Mouse (Mus musculus) stomach, embryonic 14.5 days (tissue): Measurements from ENCODE around the gene Sel1l. TPM values are rescaled to one million over a fixed set of nuclear protein-coding genes. Genes with fewer than 3 reads are reported as not detected.

Experiments used
- ATAC-seq: fragments of 200-750 bp; cut with Nextera tagmentation; 2 replicates; pipeline ENCODE4 v1.8.0; 2017; ENCODE audit warnings: low read depth, moderate TSS enrichment; ENCODE audit not compliant: insufficient number of reproducible peaks, insufficient read depth, low FRiP score
- H3K27ac ChIP-seq: fragments of 300-500 bp; sonication (generic); 2 replicates; pipeline ENCODE4 v1.5.1; 2014; ENCODE audit warnings: mild to moderate bottlenecking, low read length, moderate library complexity, mixed read lengths
- H3K27me3 ChIP-seq: fragments of 300-500 bp; sonication (generic); 2 replicates; pipeline ENCODE4 v1.6.1; 2014; ENCODE audit warnings: low read length, control low read depth, mixed read lengths; ENCODE audit not compliant: control insufficient read depth, insufficient read depth
- H3K36me3 ChIP-seq: fragments of 300-500 bp; sonication (generic); 2 replicates; pipeline ENCODE4 v1.6.1; 2014; ENCODE audit warnings: mild to moderate bottlenecking, control low read depth, low read length, moderate library complexity, mixed read lengths; ENCODE audit not compliant: control insufficient read depth, insufficient read depth
- H3K4me1 ChIP-seq: fragments of 300-500 bp; sonication (generic); 2 replicates; pipeline ENCODE4 v1.6.1; 2014; ENCODE audit warnings: low read length, control low read depth, mixed read lengths; ENCODE audit not compliant: control insufficient read depth, insufficient read depth
- H3K4me2 ChIP-seq: fragments of 300-500 bp; sonication (generic); replicated peaks from 2 replicates; pipeline ENCODE4 v1.6.1; 2014; ENCODE audit warnings: low read depth, low read length, control low read depth
- H3K4me3 ChIP-seq: fragments of 300-500 bp; sonication (generic); 2 replicates; pipeline ENCODE4 v1.5.1; 2014; ENCODE audit warnings: low read depth, low read length, control low read depth
- H3K9ac ChIP-seq: fragments of 300-500 bp; sonication (generic); replicated peaks from 2 replicates; pipeline ENCODE4 v1.6.1; 2014; ENCODE audit warnings: low read depth, mild to moderate bottlenecking, control low read depth, low read length, moderate library complexity, mixed read lengths
- H3K9me3 ChIP-seq: fragments of 300-500 bp; sonication (generic); 2 replicates; pipeline ENCODE4 v1.6.1; 2016; ENCODE audit warnings: low read depth, low read length, control low read depth; ENCODE audit not compliant: control insufficient read depth
- WGBS: fragments of 180-500 bp; shearing (Covaris S2); extraction: QIAGEN DNeasy Blood & Tissue Kit; methylation state at CpG from one replicate; pipeline ENCODE4 v1.1.7; 2014; 5-methylcytosine and 5-hydroxymethylcytosine counted together
- polyA plus RNA-seq: library from polyadenylated mRNA; unstranded; fragments of >200 nt; fragmentation: Nextera tagmentation; extraction: Ambion mirVana; gene quantifications from 2 replicates; pipeline ENCODE4 v1.2.1, GENCODE M21; 2014

The Sel1l gene
- polyA plus RNA-seq, 1 experiment from 2014 or later, result 94.0 TPM

DNA sequence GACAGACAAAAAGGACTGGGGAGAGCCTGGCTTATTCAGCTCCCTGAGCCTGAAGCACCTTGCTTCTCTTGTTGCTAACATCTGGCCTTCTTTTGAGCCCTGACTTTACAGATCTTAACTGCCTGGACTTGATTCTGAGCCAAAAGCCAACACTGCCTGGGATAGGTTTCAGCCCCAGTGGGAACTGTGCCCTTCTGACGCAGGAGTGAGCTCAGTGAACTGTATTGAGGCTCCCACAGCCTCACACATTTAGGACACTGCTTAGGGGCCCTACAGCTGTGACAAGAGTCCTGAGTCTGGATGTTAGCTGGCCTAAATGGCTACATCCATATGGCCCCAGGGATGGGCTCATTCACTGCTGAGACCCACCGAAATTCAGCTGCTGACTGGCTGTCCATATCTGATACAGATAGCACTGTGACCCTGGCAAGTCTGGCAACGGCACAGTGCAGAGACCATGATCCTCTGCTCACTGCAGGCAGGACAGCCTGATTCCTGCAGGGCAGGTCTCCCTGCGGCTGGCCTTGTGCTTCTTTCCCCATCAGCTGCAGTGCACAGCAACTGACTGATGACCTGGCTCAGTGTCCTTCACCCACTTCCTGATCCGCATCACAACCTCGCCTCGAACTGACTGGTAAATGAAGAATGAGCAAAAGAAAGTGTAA, 11.4 kb downstream of the Sel1l start:
- ATAC-seq, result no peak
- 78% methylated on average over 7 of the region's 7 CpGs for WGBS
- peaks cover 71% of the 10 kb centered on the region for H3K36me3 ChIP-seq

DNA sequence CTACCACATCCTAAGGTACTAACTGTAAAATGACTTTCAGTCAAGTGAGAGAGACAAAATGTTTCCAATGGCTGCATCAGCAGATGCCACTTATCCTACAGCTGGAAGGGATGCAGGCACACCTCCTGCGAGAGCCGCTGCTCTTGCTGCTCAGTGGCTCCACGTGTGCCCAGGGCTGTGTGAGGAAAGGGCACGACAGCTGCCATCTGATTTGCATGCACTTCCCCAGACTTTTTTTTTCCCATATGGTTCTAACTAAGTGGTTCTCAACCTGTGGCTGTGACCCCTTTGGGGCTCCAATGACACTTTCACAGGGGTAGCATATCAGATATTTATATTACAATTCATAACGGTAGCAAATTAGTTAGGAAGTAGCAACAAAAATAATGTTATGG, 15.0 kb downstream of the Sel1l start:
- peaks cover 61% of the 10 kb centered on the region for H3K36me3 ChIP-seq
- no peak overlapping the region for H3K4me3 ChIP-seq
- no peaks in the 10 kb centered on the region for H3K27me3 ChIP-seq
- WGBS, result 85% methylated on average over 5 of the region's 5 CpGs
- no peaks in the 10 kb centered on the region for H3K9me3 ChIP-seq
- no peaks in the 10 kb centered on the region for H3K4me1 ChIP-seq
- no peak overlapping the region for H3K27ac ChIP-seq
- no peak for ATAC-seq
- H3K9ac ChIP-seq, result no peak overlapping the region
- no peak overlapping the region for H3K4me2 ChIP-seq

More for the DNA sequence above, 11.4 kb downstream of the Sel1l start:
- Histone ChIP-seq H3K4me2 (no peak overlapping the region), H3K9ac (no peak overlapping the region), H3K27me3 (no peaks in the 10 kb centered on the region), H3K27ac (no peak overlapping the region), H3K4me1 (no peaks in the 10 kb centered on the region), H3K4me3 (no peak overlapping the region), H3K9me3 (no peaks in the 10 kb centered on the region)

DNA sequence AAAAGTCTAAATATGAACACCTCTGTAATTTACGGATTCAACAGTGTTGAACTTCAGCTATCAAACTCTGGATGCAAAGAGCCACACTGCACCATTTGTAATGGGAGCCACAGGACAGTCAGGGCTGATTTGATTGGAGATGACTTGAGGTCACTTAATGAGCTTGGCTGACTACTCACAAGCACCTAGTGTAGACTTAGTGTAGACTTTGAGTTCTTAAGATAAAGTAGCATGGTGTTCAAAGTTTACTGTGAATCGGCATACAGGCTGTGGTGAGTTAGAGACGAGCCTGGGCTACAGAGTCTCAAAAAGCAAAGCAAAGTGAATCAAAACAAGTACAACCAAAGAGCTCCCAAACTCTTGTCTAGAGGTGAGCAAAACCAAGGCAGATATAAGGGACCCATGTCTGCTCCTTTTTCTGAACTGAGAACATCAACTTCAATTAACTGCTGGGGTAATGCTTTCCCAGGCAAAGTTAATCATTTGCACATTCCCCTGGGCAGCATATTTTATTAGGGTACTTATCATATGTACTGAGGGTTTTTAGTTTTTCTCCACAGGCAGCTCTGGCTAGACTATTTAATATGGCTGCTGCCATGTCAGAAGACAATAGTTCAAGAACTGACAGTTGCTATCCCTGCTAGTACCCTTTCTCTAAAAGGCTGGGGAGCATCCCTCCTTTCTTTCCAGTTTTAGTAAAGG, 15.6 kb downstream of the Sel1l start:
- Histone ChIP-seq H3K4me2 (no peak overlapping the region), H3K27ac (no peak overlapping the region), H3K36me3 (peaks cover 60% of the 10 kb centered on the region), H3K4me1 (no peaks in the 10 kb centered on the region), H3K9ac (no peak overlapping the region), H3K27me3 (no peaks in the 10 kb centered on the region), H3K9me3 (no peaks in the 10 kb centered on the region), H3K4me3 (no peak overlapping the region)
- WGBS, result 93% methylated on average over 3 of the region's 3 CpGs
- ATAC-seq, result no peak

DNA sequence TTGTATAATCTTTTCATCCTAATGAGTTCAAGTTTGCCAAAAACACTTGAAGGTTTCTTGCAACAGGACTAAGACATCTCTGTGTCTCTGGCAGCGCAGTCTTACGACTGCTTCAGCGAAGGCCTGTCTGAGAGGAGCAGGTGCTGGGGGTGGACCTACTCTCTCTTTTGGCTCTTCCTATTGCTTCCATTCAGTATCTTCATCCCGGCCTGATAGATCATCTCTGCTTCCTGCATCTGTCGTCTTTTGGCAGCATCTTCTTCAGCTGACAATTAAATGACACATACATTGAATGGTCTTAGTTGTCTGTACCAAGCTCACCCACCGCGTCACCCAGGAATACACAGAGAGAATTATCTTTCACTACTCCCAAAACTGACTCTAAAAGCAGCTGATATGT, 17.5 kb downstream of the Sel1l start:
- H3K27me3 ChIP-seq, result no peaks in the 10 kb centered on the region
- no peak overlapping the region for H3K4me3 ChIP-seq
- peaks cover 53% of the 10 kb centered on the region for H3K36me3 ChIP-seq
- ATAC-seq, result no peak
- no peak overlapping the region for H3K27ac ChIP-seq
- no peak overlapping the region for H3K4me2 ChIP-seq
- no peaks in the 10 kb centered on the region for H3K4me1 ChIP-seq
- WGBS, result 92% methylated on average over 7 of the region's 7 CpGs
- H3K9me3 ChIP-seq, result no peaks in the 10 kb centered on the region
- H3K9ac ChIP-seq, result no peak overlapping the region

DNA sequence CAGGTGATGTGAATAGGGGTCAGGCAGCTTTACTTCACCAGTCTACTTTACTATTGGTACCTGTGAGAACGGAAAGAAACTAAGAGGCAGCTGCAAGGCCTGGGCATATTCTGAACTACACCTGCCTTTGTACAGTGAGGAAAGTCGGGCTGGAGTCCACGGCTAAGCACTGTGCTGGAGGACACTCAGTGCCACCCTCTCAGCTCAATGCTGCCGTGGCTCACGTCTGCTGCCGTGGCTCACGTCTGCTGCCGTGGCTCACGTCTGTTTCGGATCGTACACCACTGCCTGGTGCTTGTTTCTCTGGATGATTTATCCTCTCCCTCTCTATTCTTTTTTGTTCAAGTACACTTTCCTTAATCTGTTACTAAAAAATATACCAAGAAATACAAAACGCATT, 28.5 kb downstream of the Sel1l start:
- Histone ChIP-seq H3K4me3 (no peak overlapping the region), H3K27ac (no peak overlapping the region), H3K36me3 (peaks cover 54% of the 10 kb centered on the region), H3K27me3 (no peaks in the 10 kb centered on the region), H3K4me1 (no peaks in the 10 kb centered on the region), H3K9ac (no peak overlapping the region), H3K4me2 (no peak overlapping the region), H3K9me3 (no peaks in the 10 kb centered on the region)
- ATAC-seq, result no peak
- WGBS, result 95% methylated on average over 12 of the region's 12 CpGs

DNA sequence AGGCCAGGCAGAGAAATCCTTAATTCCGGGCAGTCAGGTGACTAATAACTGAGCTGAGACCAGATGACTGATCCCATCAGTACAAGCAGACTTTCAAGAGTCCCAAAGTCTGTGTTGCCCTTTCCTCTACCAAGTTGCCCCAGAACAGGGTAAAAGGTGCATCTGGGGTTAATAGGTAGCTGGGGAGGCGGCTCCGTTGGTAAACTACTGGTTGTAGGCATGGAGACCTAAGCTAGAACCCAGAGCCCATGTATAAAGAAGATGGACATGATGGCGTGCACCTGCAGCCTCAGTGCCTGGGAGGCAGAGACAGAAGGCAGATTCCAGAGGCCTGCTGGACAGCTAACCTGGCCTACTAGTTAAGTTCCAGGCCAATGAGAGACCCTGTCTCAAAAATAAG, 30.2 kb downstream of the Sel1l start:
- Histone ChIP-seq H3K27ac (no peak overlapping the region), H3K4me2 (no peak overlapping the region), H3K36me3 (peaks cover 57% of the 10 kb centered on the region), H3K9ac (no peak overlapping the region), H3K4me3 (no peak overlapping the region), H3K4me1 (no peaks in the 10 kb centered on the region), H3K9me3 (no peaks in the 10 kb centered on the region), H3K27me3 (no peaks in the 10 kb centered on the region)
- no peak for ATAC-seq
- WGBS, result 90% methylated on average over 4 of the region's 4 CpGs

DNA sequence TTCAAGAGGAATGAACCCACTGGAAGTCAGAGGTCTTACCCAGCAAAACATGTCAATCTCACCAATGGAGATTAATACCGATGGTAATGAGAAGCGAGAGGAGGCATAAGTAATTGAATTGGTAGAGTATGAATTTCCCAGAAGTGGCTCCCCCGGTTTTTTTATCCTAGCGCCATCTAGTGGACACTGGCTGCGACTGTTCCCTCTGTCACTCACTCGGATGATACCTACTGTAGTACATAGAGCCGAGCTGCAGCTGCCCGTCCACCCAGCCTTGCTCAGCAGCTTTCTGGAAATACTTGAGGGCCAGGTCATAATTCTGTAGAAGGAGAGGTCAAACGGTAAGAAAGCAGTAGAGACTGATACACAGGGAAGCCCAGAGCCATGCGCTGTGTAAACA, 33.0 kb downstream of the Sel1l start:
- Histone ChIP-seq H3K4me2 (no peak overlapping the region), H3K9ac (no peak overlapping the region), H3K4me1 (no peaks in the 10 kb centered on the region), H3K27ac (no peak overlapping the region), H3K27me3 (no peaks in the 10 kb centered on the region), H3K4me3 (no peak overlapping the region), H3K36me3 (peaks cover 61% of the 10 kb centered on the region), H3K9me3 (no peaks in the 10 kb centered on the region)
- ATAC-seq, result peak; percentile 69; the same call in 1 of the 2 replicates
- WGBS, result 33% methylated on average over 10 of the region's 10 CpGs

DNA sequence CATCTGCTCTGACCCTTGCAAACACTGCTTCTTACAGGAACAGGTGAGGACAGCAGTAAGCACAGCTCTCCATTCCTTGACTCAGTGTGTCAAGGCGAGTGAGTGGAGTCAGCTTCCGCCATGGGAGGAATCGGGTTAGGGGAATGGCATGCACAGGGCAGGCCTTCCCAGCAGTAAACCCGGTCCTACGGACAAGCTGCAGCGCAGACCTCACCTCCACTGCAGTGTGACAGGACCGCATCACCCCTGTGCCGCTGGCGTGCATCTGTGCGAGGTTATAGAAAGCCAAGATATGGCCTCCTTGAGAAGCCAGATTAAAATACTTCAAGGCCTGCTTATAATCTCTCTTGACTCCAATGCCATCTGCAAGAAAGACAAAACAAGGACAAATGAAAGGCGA, 33.4 kb downstream of the Sel1l start:
- Histone ChIP-seq H3K36me3 (peaks cover 65% of the 10 kb centered on the region), H3K4me1 (no peaks in the 10 kb centered on the region), H3K27me3 (no peaks in the 10 kb centered on the region), H3K4me3 (no peak overlapping the region), H3K4me2 (no peak overlapping the region), H3K9me3 (no peaks in the 10 kb centered on the region), H3K27ac (no peak overlapping the region), H3K9ac (no peak overlapping the region)
- ATAC-seq, result no peak
- 96% methylated on average over 11 of the region's 11 CpGs for WGBS
